Mouse (Mus musculus) limb, embryonic 10.5 days (tissue): ENCODE measurements around the gene Rffl. TPM values are rescaled to one million over a fixed set of nuclear protein-coding genes. Genes with fewer than 3 reads are reported as not detected.

ENCODE experiments used
- DNase-seq: peaks from one replicate; pipeline ENCODE4 v3.0.0-alpha.2; 2017; ENCODE audit warnings: low spot score
- H3K27ac ChIP-seq: fragments of 300-500 bp; sonication (generic); 2 replicates; pipeline ENCODE4 v1.5.1; 2016; ENCODE audit warnings: mild to moderate bottlenecking
- H3K27me3 ChIP-seq: fragments of 300-500 bp; sonication (generic); 2 replicates; pipeline ENCODE4 v1.6.1; 2016; ENCODE audit warnings: low read depth, mild to moderate bottlenecking; ENCODE audit not compliant: poor library complexity, severe bottlenecking
- H3K36me3 ChIP-seq: fragments of 300-500 bp; sonication (generic); 2 replicates; pipeline ENCODE4 v1.6.1; 2016; ENCODE audit warnings: mild to moderate bottlenecking, moderate library complexity
- H3K4me1 ChIP-seq: fragments of 300-500 bp; sonication (generic); 2 replicates; pipeline ENCODE4 v1.6.1; 2016
- H3K4me3 ChIP-seq: fragments of 300-500 bp; sonication (generic); 2 replicates; pipeline ENCODE4 v1.5.1; 2016; ENCODE audit warnings: mild to moderate bottlenecking, moderate library complexity
- H3K9me3 ChIP-seq: fragments of 300-500 bp; sonication (generic); replicated peaks from 2 replicates; pipeline ENCODE4 v1.6.1; 2016; ENCODE audit warnings: mild to moderate bottlenecking
- WGBS: fragments of 180-500 bp; shearing (Covaris S2); methylation state at CpG from one replicate; pipeline ENCODE4 v1.1.7; 2016; 5-methylcytosine and 5-hydroxymethylcytosine counted together
- polyA plus RNA-seq: library from polyadenylated mRNA; unstranded; fragments of >200 nt; fragmentation: Nextera tagmentation; extraction: Ambion mirVana; gene quantifications from 2 replicates; pipeline ENCODE4 v1.2.1, GENCODE M21; 2016

Rffl gene
- polyA plus RNA-seq, 1 experiment from 2014 or later, result 10.6 TPM

- no peak for DNase-seq
- H3K4me1 ChIP-seq, result peaks cover 20% of the 10 kb centered on the region
- H3K27ac ChIP-seq, result no peak within 1 kb of the TSS
- H3K36me3 ChIP-seq, result 0 out of 2 replicates have a peak, but pooled peaks cover under 1% of the 10 kb centered on the region
- 0 out of 2 replicates have a peak, but pooled peaks cover 7% of the 10 kb centered on the region for H3K27me3 ChIP-seq
- H3K9me3 ChIP-seq, result no peaks in the 10 kb centered on the region
- WGBS, result 61% methylated on average over 7 of the region's 7 CpGs
- H3K4me3 ChIP-seq, result no peak within 1 kb of the TSS
These were observed 20.9 kb upstream of the Rffl start, which contains the start of gene Fndc8 for GRCm38 (mm10) chr11:82891936-82892335. Gene Fndc8 (plus strand): TSS chr11:82892124.

- DNase-seq, result peak; percentile 97
- Histone ChIP-seq H3K27me3 (0 out of 2 replicates have a peak, but pooled peaks cover 7% of the 10 kb centered on the region), H3K36me3 (no peaks in the 10 kb centered on the region), H3K9me3 (no peaks in the 10 kb centered on the region), H3K4me1 (peaks cover 20% of the 10 kb centered on the region), H3K27ac (peak within 1 kb of the TSS; percentile 79), H3K4me3 (peak within 1 kb of the TSS; percentile 63)
- under 1% methylated on average over 26 of the region's 26 CpGs for WGBS
These were observed 19.3 kb upstream of the Rffl start, which contains the start of gene Rad51d for GRCm38 (mm10) chr11:82890342-82890762. Gene Rad51d (minus strand): TSS chr11:82890614.

DNA sequence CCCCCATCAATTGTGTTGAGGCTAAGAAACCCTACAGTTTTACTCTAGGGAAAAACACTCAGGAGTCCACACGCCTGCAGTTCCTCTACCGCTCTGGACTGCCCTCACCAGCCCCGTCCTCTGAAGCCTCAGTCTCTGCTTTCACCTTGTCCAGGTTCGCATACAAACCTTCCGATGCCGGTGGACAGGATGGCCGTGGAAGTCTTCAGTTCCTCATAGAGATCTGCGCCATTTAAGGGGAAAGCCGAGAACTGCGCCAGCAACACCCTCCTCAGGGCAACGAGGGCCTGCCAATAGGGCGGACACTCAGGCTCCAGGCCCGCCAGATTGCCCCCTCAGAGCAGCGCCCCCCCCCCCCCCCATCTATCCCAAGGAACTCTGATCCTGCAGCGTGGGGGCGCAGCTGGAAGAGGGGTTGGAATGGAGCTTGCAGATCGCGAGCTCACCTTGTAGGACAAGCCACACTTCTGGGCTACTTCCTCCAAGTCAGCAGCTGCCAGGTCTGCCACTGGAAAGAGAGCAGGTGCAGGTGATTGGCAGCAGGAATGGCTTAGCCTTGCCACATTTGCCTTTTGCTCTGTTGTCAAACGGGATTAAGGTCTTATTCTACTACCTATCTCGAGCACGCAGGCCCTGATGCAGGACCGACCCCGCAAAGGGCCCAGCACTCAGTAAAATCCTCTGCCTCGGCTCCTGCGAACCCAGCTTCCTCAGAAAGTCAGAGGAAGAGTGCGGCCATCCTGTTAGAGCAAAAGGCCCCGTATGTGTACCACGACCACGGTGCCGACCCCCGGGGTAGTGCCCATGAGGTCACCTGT, 18.7 kb upstream of the Rffl start:
- H3K9me3 ChIP-seq, result no peaks in the 10 kb centered on the region
- H3K4me1 ChIP-seq, result peaks cover 20% of the 10 kb centered on the region
- no peaks in the 10 kb centered on the region for H3K36me3 ChIP-seq
- 0 out of 2 replicates have a peak, but pooled peaks cover 7% of the 10 kb centered on the region for H3K27me3 ChIP-seq
- 7% methylated on average over 31 of the region's 31 CpGs for WGBS
- peak overlapping the region; percentile 79 for H3K27ac ChIP-seq
- peak overlapping the region; percentile 63 for H3K4me3 ChIP-seq
- DNase-seq, result no peak

DNA sequence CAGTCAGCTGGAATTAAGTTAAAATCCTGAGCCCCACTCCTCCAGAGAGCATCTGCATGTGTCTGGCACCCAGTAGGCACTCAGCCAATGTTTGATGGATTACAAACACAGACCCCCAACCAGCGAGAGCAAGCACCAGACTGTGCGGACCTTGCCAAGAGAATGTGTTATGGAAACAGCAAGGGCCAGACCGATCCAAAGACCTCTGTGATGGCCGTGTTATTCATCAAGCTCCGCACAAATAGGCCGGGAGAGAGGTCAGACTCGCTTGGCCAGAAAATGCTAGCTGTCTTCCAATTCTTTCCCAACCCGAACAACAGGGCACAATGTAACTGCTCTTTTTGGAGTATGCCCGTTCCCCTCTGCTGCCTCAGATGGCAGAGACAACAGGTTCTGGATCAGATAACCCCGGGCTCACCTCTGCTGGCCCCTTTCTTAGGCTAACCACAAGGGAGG, 17.5 kb upstream of the Rffl start:
- no peaks in the 10 kb centered on the region for H3K9me3 ChIP-seq
- no peak overlapping the region for H3K27ac ChIP-seq
- H3K4me3 ChIP-seq, result no peak overlapping the region
- no peak for DNase-seq
- peaks cover 20% of the 10 kb centered on the region for H3K4me1 ChIP-seq
- no peaks in the 10 kb centered on the region for H3K36me3 ChIP-seq
- H3K27me3 ChIP-seq, result 0 out of 2 replicates have a peak, but pooled peaks cover 7% of the 10 kb centered on the region
- 76% methylated on average over 10 of the region's 10 CpGs for WGBS

DNA sequence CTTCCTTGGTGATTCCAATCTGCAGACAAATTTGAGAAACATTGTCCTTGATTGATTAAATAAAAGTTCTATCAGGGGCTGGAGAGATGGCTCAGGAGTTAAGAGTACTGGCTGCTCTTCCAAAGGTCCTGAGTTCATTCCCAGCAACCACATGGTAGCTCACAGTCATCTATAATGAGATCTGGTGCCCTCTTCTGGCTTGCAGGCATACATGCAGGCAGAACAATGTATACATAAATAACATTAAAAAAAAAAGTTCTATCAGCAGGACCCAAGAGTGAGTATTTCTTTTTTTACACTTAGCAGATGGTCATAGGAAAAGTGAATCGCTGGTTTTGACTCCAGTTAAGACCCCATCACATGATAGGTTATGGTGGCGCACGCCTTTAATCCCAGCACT, 15.5 kb upstream of the Rffl start:
- DNase-seq, result no peak
- H3K9me3 ChIP-seq, result no peaks in the 10 kb centered on the region
- WGBS, result 89% methylated on average over 3 of the region's 3 CpGs
- H3K4me1 ChIP-seq, result peaks cover 20% of the 10 kb centered on the region
- no peak overlapping the region for H3K27ac ChIP-seq
- H3K36me3 ChIP-seq, result peaks cover 2% of the 10 kb centered on the region; the same call in 1 of the 2 replicates
- H3K27me3 ChIP-seq, result 0 out of 2 replicates have a peak, but pooled peaks cover 2% of the 10 kb centered on the region
- H3K4me3 ChIP-seq, result no peak overlapping the region

DNA sequence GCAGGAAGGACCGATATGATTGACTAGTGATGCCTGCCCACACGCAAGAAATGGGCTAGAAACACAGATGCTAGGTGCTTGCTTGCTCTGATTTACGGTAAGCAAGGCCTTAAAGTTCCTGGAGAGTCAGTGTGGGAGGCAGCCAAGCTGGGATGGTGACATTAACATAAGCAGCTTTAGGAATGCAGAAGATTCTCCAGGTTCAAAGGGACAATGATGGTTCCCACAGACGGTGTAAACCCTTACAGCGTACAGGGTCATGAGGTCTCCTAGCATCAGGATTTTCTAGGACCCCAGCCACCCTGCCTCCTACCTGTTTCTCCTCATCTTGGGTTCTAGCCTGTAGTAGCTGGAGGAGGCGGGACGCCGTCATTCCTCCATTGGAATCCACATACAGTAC, 12.2 kb upstream of the Rffl start:
- Histone ChIP-seq H3K4me1 (peaks cover under 1% of the 10 kb centered on the region; the same call in 1 of the 2 replicates), H3K4me3 (no peak overlapping the region), H3K27ac (no peak overlapping the region), H3K9me3 (no peaks in the 10 kb centered on the region), H3K27me3 (no peaks in the 10 kb centered on the region), H3K36me3 (peaks cover 15% of the 10 kb centered on the region; the same call in 1 of the 2 replicates)
- WGBS, result 61% methylated on average over 8 of the region's 8 CpGs
- DNase-seq, result no peak

GRCm38 (mm10) chr11:82877726-82878344, 6.8 kb upstream of the Rffl start:
- no peaks in the 10 kb centered on the region for H3K9me3 ChIP-seq
- H3K36me3 ChIP-seq, result peaks cover 15% of the 10 kb centered on the region; the same call in 1 of the 2 replicates
- no peaks in the 10 kb centered on the region for H3K27me3 ChIP-seq
- H3K4me1 ChIP-seq, result no peaks in the 10 kb centered on the region
- H3K4me3 ChIP-seq, result no peak overlapping the region
- H3K27ac ChIP-seq, result no peak overlapping the region
- 85% methylated on average over 7 of the region's 7 CpGs for WGBS
- no peak for DNase-seq

GRCm38 (mm10) chr11:82875631-82876030, 4.6 kb upstream of the Rffl start:
- no peak for DNase-seq
- H3K4me3 ChIP-seq, result no peak overlapping the region
- no peak overlapping the region for H3K27ac ChIP-seq
- H3K4me1 ChIP-seq, result peaks cover 5% of the 10 kb centered on the region
- H3K27me3 ChIP-seq, result no peaks in the 10 kb centered on the region
- H3K36me3 ChIP-seq, result 0 out of 2 replicates have a peak, but pooled peaks cover 8% of the 10 kb centered on the region
- WGBS, result 91% methylated on average over 5 of the region's 5 CpGs
- no peaks in the 10 kb centered on the region for H3K9me3 ChIP-seq

DNA sequence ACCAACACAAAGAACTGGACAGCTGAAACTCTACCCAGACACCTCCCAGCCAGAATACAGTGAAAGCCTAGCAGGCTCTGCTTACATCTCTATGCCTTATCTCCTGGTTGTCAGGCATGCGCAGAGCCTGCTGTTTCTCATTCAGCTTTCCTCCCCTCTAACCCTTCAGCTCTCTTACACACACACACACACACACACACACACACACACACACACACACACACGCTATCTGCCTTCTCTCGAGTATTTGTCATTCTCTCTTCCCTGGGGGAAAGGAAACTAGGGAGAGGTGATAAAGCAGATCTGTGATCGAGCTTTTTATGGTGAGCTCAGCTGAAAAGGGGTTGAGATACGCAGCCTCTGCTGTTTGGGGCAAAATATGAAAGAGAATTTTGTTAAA, 3.9 kb upstream of the Rffl start:
- Histone ChIP-seq H3K4me3 (no peak overlapping the region), H3K4me1 (peaks cover 12% of the 10 kb centered on the region), H3K9me3 (no peaks in the 10 kb centered on the region), H3K36me3 (0 out of 2 replicates have a peak, but pooled peaks cover 5% of the 10 kb centered on the region), H3K27ac (no peak overlapping the region), H3K27me3 (no peaks in the 10 kb centered on the region)
- DNase-seq, result no peak
- WGBS, result 80% methylated on average over 5 of the region's 5 CpGs

GRCm38 (mm10) chr11:82870173-82871030, 608 bp downstream of the Rffl start:
- Histone ChIP-seq H3K4me3 (peak overlapping the region; percentile 90), H3K9me3 (no peaks in the 10 kb centered on the region), H3K27ac (peak overlapping the region; percentile 86), H3K27me3 (no peaks in the 10 kb centered on the region), H3K4me1 (peaks cover 13% of the 10 kb centered on the region), H3K36me3 (no peaks in the 10 kb centered on the region)
- 6% methylated on average over 36 of the region's 36 CpGs for WGBS
- DNase-seq, result peak; percentile 46

DNA sequence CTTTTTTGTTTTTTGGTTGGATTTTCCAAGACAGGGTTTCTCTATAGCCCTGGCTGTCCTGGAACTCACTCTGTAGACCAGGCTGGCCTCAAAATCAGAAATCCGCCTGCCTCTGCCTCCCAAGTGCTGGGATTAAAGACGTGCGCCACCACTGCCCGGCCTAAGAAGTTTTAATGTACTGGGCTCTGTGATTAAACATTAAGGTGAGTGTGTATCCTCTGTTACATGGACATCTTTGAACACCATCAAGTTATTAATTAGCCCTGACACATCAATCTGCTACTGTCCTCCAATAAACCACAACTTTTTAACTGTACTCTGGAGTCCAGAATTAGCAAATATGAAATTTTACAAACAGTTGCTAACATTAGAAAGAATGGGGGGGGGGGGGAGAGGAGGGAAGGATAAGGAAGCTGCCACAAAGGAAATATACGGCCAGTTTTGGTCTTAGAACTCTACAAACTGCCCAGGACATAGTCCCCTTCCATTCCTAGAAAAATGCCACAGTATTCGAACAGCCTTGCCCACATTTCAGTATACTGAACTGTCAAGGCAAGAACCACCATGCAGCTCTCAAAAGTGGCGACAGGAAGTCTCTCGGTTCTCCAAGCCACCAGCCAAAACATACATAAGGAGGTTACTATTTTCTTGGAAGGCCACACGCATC, 1.4 kb downstream of the Rffl start:
- 73% methylated on average over 9 of the region's 9 CpGs for WGBS
- H3K4me3 ChIP-seq, result peak overlapping the region; percentile 90
- H3K36me3 ChIP-seq, result no peaks in the 10 kb centered on the region
- H3K27me3 ChIP-seq, result no peaks in the 10 kb centered on the region
- peaks cover 13% of the 10 kb centered on the region for H3K4me1 ChIP-seq
- H3K9me3 ChIP-seq, result no peaks in the 10 kb centered on the region
- no peak overlapping the region for H3K27ac ChIP-seq
- DNase-seq, result no peak

DNA sequence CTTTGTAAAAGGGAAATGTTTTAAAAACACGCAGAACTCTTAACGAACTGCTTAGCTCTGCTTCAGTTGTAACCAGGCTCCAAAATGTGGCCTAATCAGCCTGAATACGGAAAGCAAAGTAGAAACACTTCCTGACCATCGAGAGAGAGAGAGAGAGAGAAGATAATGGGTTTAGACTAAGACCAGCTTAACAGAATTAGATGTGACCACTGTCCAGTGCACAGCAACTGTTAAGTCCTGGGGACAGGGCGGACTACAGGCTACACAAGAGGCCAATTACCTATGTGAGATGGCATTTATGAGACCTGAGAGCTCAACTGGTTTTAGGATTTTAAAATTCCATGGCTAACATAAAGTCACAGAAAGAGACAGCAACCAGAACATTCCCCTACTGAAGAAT, 3.1 kb downstream of the Rffl start:
- Histone ChIP-seq H3K27me3 (no peaks in the 10 kb centered on the region), H3K36me3 (no peaks in the 10 kb centered on the region), H3K4me1 (peaks cover 13% of the 10 kb centered on the region), H3K4me3 (no peak overlapping the region), H3K27ac (no peak overlapping the region), H3K9me3 (no peaks in the 10 kb centered on the region)
- no peak for DNase-seq
- WGBS, result 77% methylated on average over 5 of the region's 5 CpGs
